Mouse (Mus musculus) heart, embryonic 16.5 days (tissue): Measurements from ENCODE around the gene Clca3a2. TPM values are rescaled to one million over a fixed set of nuclear protein-coding genes. Genes with fewer than 3 reads are reported as not detected.
A peak's percentile ranks its signal among the peaks of the same experiment; 100 is the strongest.
"Not testable (repeated sequence)": the region's sequence is repeated elsewhere in the genome, so short reads cannot be mapped to it uniquely, and the experiment has no call there.

Source experiments
- ATAC-seq: fragments of 200-750 bp; cut with Nextera tagmentation; replicated peaks from 2 replicates; pipeline ENCODE4 v1.8.0; 2017; ENCODE audit warnings: moderate number of reproducible peaks; ENCODE audit not compliant: insufficient read depth, low FRiP score; ENCODE audit errors: extremely low read depth
- H3K27ac ChIP-seq: fragments of 300-500 bp; sonication (generic); 2 replicates; pipeline ENCODE4 v1.5.1; 2014; ENCODE audit warnings: mild to moderate bottlenecking, low read length, control low read depth, moderate library complexity
- H3K27me3 ChIP-seq: fragments of 300-500 bp; sonication (generic); 2 replicates; pipeline ENCODE4 v1.6.1; 2014; ENCODE audit warnings: low read length, mixed read lengths; ENCODE audit not compliant: control insufficient read depth, insufficient read depth
- H3K36me3 ChIP-seq: fragments of 300-500 bp; sonication (generic); 2 replicates; pipeline ENCODE4 v1.6.1; 2014; ENCODE audit not compliant: control insufficient read depth, insufficient read depth
- H3K4me1 ChIP-seq: fragments of 300-500 bp; sonication (generic); 2 replicates; pipeline ENCODE4 v1.6.1; 2014; ENCODE audit warnings: low read length, mixed read lengths; ENCODE audit not compliant: control insufficient read depth, insufficient read depth
- H3K4me2 ChIP-seq: fragments of 300-500 bp; sonication (generic); 2 replicates; pipeline ENCODE4 v1.6.1; 2014; ENCODE audit warnings: low read depth, mild to moderate bottlenecking, control low read depth, low read length
- H3K4me3 ChIP-seq: fragments of 300-500 bp; sonication (generic); 2 replicates; pipeline ENCODE4 v1.5.1; 2014; ENCODE audit warnings: mild to moderate bottlenecking, control low read depth, low read length
- H3K9ac ChIP-seq: fragments of 300-500 bp; sonication (generic); 2 replicates; pipeline ENCODE4 v1.6.1; 2014; ENCODE audit warnings: low read length, control low read depth
- H3K9me3 ChIP-seq: fragments of 300-500 bp; sonication (generic); replicated peaks from 2 replicates; pipeline ENCODE4 v1.6.1; 2016; ENCODE audit warnings: low read length; ENCODE audit not compliant: control insufficient read depth
- WGBS: fragments of 180-500 bp; shearing (Covaris S2); extraction: QIAGEN DNeasy Blood & Tissue Kit; methylation state at CpG from one replicate; pipeline ENCODE4 v1.1.7; 2014; 5-methylcytosine and 5-hydroxymethylcytosine counted together
- polyA plus RNA-seq: library from polyadenylated mRNA; unstranded; fragments of >200 nt; fragmentation: Nextera tagmentation; extraction: Ambion mirVana; gene quantifications from 2 replicates; pipeline ENCODE4 v1.2.1, GENCODE M21; 2015

Clca3a2 gene
- polyA plus RNA-seq, 1 experiment from 2014 or later = 3.9 TPM

GRCm38 (mm10) chr3:144808153-144808925 is 11.0 kb downstream of the Clca3a2 start:
- WGBS = 53% methylated on average over 14 of the region's 17 CpGs
- H3K4me2 ChIP-seq, H3K4me1 ChIP-seq: not testable (repeated sequence)

GRCm38 (mm10) chr3:144806626-144807025 is 12.7 kb downstream of the Clca3a2 start:
- H3K4me2 ChIP-seq, H3K4me1 ChIP-seq, ATAC-seq, H3K36me3 ChIP-seq, H3K27ac ChIP-seq, H3K27me3 ChIP-seq, H3K9ac ChIP-seq, H3K9me3 ChIP-seq, H3K4me3 ChIP-seq: not testable (repeated sequence)
- WGBS = 44% methylated on average over 2 of the region's 2 CpGs

More at GRCm38 (mm10) chr3:144808153-144808925, 11.0 kb downstream of the Clca3a2 start:
- H3K27me3 ChIP-seq, H3K27ac ChIP-seq, H3K9ac ChIP-seq, H3K9me3 ChIP-seq, H3K4me3 ChIP-seq, ATAC-seq, H3K36me3 ChIP-seq: not testable (repeated sequence)

GRCm38 (mm10) chr3:144801861-144802260 is 17.4 kb downstream of the Clca3a2 start:
- no peak overlapping the region for H3K4me2 ChIP-seq
- H3K9me3 ChIP-seq = no peaks in the 10 kb centered on the region
- WGBS = 35% methylated on average over 8 of the region's 8 CpGs
- no peak overlapping the region for H3K4me3 ChIP-seq
- H3K4me1 ChIP-seq = no peaks in the 10 kb centered on the region
- no peak overlapping the region for H3K27ac ChIP-seq
- no peaks in the 10 kb centered on the region for H3K27me3 ChIP-seq
- H3K9ac ChIP-seq = no peak overlapping the region
- no peaks in the 10 kb centered on the region for H3K36me3 ChIP-seq
- ATAC-seq = no peak

- Histone ChIP-seq H3K4me1 (no peaks in the 10 kb centered on the region), H3K9me3 (no peaks in the 10 kb centered on the region), H3K27ac (no peak overlapping the region), H3K4me2 (no peak overlapping the region), H3K27me3 (no peaks in the 10 kb centered on the region), H3K36me3 (no peaks in the 10 kb centered on the region), H3K9ac (no peak overlapping the region), H3K4me3 (no peak overlapping the region)
- no peak for ATAC-seq
- 78% methylated on average over 11 of the region's 11 CpGs for WGBS
These were observed 33.8 kb downstream of the Clca3a2 start for GRCm38 (mm10) chr3:144785181-144786148.

- no peaks in the 10 kb centered on the region for H3K27me3 ChIP-seq
- peaks cover 6% of the 10 kb centered on the region for H3K4me1 ChIP-seq
- H3K9me3 ChIP-seq = no peaks in the 10 kb centered on the region
- no peak overlapping the region for H3K4me3 ChIP-seq
- H3K27ac ChIP-seq = no peak overlapping the region
- no peak overlapping the region for H3K4me2 ChIP-seq
- ATAC-seq = no peak
- H3K9ac ChIP-seq = no peak overlapping the region
- no peaks in the 10 kb centered on the region for H3K36me3 ChIP-seq
- 81% methylated on average over 4 of the region's 4 CpGs for WGBS
These were observed 54.1 kb downstream of the Clca3a2 start for GRCm38 (mm10) chr3:144765161-144765560.

GRCm38 (mm10) chr3:144761454-144761853 is 57.8 kb downstream of the Clca3a2 start:
- Histone ChIP-seq H3K36me3 (no peaks in the 10 kb centered on the region), H3K27me3 (no peaks in the 10 kb centered on the region), H3K9ac (no peak overlapping the region), H3K4me2 (peak overlapping the region; percentile 59; the same call in 1 of the 2 replicates), H3K4me3 (no peak overlapping the region), H3K27ac (peak overlapping the region; percentile 82), H3K4me1 (peaks cover 10% of the 10 kb centered on the region), H3K9me3 (no peaks in the 10 kb centered on the region)
- no peak for ATAC-seq
- 41% methylated on average over 6 of the region's 6 CpGs for WGBS

- peak within 1 kb of the TSS; percentile 82 for H3K27ac ChIP-seq
- H3K4me2 ChIP-seq = peak within 1 kb of the TSS; percentile 59
- H3K9me3 ChIP-seq = no peaks in the 10 kb centered on the region
- H3K4me1 ChIP-seq = peaks cover 10% of the 10 kb centered on the region
- H3K27me3 ChIP-seq = no peaks in the 10 kb centered on the region
- 19% methylated on average over 9 of the region's 11 CpGs for WGBS
- peak; percentile 91 for ATAC-seq
- peak within 1 kb of the TSS; percentile 37 for H3K4me3 ChIP-seq
- H3K36me3 ChIP-seq = 0 out of 2 replicates have a peak, but pooled peaks cover under 1% of the 10 kb centered on the region
- H3K9ac ChIP-seq = peak within 1 kb of the TSS; percentile 53
These were observed 58.5 kb downstream of the Clca3a2 start, which contains the start of gene Clca3a1 for GRCm38 (mm10) chr3:144760592-144761309. Gene Clca3a1 (minus strand): TSS chr3:144760977.

- H3K4me3 ChIP-seq = peak overlapping the region; percentile 37
- no peaks in the 10 kb centered on the region for H3K27me3 ChIP-seq
- no peak for ATAC-seq
- no peaks in the 10 kb centered on the region for H3K9me3 ChIP-seq
- H3K27ac ChIP-seq = peak overlapping the region; percentile 48
- peak overlapping the region; percentile 39 for H3K9ac ChIP-seq
- H3K4me1 ChIP-seq = peaks cover 10% of the 10 kb centered on the region
- H3K36me3 ChIP-seq = peaks cover 3% of the 10 kb centered on the region; the same call in 1 of the 2 replicates
- peak overlapping the region; percentile 59 for H3K4me2 ChIP-seq
- 52% methylated on average over 3 of the region's 3 CpGs for WGBS
These were observed 59.6 kb downstream of the Clca3a2 start for GRCm38 (mm10) chr3:144759719-144760118.
